Mouse (Mus musculus): Measurements from ENCODE around the gene Zfp386.

The Zfp386 gene

GRCm38 (mm10) chr12:116094765-116095555, 47.4 kb downstream of the Zfp386 start:
- DNase-seq (ENCODE audit: low spot score) = no peak

- DNase-seq (ENCODE audit: low spot score) = no peak
These were observed 48.9 kb downstream of the Zfp386 start for GRCm38 (mm10) chr12:116096361-116096904.

- DNase-seq (ENCODE audit: low spot score) = no peak
These were observed 49.6 kb downstream of the Zfp386 start for GRCm38 (mm10) chr12:116097166-116097565.

GRCm38 (mm10) chr12:116101945-116102344, 54.4 kb downstream of the Zfp386 start:
- no peak for DNase-seq (ENCODE audit: low spot score)

GRCm38 (mm10) chr12:116109451-116110353, 62.2 kb downstream of the Zfp386 start:
- no peak for DNase-seq (ENCODE audit: low spot score)

GRCm38 (mm10) chr12:116111007-116111694, 63.6 kb downstream of the Zfp386 start:
- DNase-seq (ENCODE audit: low spot score) = no peak

All from ovary, postnatal 36 days (tissue).